Mouse (Mus musculus) frontal cortex, adult 2 months (tissue): Measurements from ENCODE around the gene Pde4d. TPM values are rescaled to one million over a fixed set of nuclear protein-coding genes. Genes with fewer than 3 reads are reported as not detected.

Experiments used
- DNase-seq, 2 experiments: peaks; one replicate each; pipeline ENCODE4 v3.0.0; 2022; ENCODE audit warnings: low spot score in 1 of 2; ENCODE audit errors: extremely low spot score in 1 of 2
- polyA plus RNA-seq: library from polyadenylated mRNA; depleted of rRNA; stranded (reverse); fragments of >200 nt; gene quantifications from 2 replicates; pipeline ENCODE4 v1.2.3, GENCODE M21; 2012

Gene Pde4d
- polyA plus RNA-seq, 1 experiment: 40.3 TPM

DNA sequence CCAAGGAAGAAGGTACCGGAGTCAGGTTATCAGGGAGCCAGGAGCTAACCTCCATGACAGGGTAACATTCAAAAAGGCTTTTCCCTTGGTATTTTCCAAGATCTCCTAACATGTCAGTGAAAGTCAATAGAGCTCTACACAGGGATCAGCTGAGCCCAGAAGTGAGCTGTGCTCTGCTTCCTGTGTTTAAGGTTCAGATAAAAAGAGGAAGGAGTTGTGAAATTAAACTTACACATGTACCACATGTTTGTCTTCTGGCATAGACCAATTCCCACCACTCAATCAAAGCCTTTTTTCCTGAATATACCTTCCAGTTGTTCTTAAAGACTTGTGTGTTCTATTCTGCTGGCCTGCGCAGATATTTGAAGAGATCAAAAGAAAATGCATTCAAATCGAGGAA lies 37.3 kb downstream of the Pde4d start:
- DNase-seq: no peak

DNA sequence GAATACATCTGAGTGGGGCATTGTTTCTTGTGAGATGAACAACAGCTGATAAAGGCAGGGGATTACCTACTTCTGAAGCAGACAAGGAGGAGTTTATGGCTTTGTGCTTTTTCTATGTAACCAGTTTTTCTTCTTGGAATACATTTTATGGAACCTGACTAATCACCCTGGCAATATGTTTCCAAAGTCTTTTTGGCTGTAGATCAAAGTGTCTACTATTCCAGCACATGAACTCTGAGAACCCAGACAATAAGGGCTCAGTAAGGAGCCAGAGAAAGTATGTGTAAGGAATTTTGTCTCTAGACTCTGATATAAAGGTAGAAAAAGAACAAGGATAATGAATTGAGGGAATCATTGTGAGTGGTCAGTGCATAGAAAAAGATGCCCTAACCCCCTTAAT lies 40.1 kb downstream of the Pde4d start:
- DNase-seq: no peak

GRCm38 (mm10) chr13:108490872-108491271 lies 41.1 kb downstream of the Pde4d start:
- DNase-seq: no peak

GRCm38 (mm10) chr13:108492886-108493285 lies 43.1 kb downstream of the Pde4d start:
- no peak for DNase-seq

GRCm38 (mm10) chr13:108494365-108494764 lies 44.6 kb downstream of the Pde4d start:
- DNase-seq: no peak

DNA sequence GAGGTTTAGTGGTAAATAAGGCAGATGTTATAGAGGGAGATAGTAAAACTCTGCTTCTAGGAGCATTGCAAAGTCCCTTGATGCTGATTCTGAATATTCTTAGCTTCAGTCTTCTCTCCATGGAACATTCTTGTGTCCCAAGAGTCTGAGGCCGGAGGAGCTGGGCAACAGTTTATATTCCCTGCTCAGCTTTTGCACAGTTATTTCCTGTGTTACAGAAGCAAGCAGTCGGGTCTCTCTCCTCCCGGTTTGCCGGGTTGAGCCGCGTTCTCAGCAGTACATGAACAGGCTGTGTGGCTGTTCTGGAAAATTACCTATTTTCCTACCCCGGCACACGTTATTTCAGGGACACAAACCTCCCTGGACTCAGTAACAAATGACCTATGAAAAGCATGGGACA lies 48.0 kb downstream of the Pde4d start:
- DNase-seq: no peak

DNA sequence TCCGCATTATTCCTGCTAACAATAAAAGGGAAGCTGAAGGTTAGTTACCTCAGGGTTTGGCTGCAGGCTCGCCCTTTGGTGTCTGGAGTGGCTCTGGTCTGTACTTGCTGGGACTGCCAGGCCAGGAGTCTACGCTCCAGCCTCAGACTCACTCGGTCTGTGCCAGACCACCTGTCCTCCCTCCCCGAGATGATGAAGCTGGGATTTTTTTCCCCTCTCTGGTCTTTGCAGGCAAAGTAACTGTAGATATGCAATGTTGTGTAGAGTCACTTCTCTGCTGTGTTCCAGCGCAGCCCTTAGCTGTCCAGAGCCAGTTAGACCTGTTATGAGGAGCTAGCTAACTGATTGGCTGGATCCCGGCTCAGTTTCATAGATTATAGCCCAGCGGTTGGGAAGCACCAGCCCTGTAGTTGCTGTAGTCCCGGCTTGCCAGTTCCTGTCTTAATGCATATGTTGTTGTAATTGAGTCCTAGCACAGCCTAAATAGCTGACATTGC lies 48.5 kb downstream of the Pde4d start:
- DNase-seq: no peak

- DNase-seq: no peak
Measured at GRCm38 (mm10) chr13:108498773-108499313, 49.1 kb downstream of the Pde4d start.

- DNase-seq: no peak
Measured at GRCm38 (mm10) chr13:108501386-108501785, 51.6 kb downstream of the Pde4d start.

DNA sequence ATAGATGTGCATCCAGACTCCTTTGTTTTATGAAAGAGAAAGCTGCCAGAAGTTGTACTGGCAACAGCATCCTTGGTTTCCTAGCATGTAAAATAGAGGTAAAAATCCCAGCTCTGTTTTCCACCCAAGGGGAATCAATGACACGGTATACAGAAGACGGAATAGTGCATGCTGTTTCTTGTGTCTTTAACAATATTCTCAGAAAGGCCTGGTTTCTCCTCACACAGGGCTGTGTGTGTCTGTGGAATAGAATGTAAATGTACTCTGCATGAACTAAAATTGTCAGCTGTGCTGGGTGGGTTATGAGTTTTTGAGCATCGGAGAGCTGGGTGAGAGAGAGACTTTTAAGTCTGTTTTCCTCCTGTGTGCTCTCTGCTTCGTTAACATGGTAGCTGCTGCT lies 74.8 kb downstream of the Pde4d start:
- DNase-seq: peak in 1 of 2 experiments; percentile 31

DNA sequence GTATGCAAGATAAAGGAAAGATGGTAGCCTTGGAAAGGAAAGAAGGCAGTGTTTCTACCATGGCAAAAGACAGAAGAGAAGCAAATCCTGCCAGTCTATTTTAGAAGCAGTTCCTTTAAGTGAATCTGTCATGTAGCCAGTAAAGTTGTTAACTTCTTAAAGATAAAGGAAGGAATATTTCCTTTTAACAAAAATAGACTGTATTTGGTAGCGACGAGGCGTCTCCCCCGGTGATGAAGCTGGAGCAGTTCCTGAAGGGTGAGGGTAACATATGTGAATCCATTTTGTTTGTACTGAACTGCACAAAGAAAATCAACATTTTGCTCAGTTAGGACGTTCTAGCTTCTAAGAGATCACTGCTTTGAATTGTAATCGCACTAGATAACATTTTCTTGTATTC lies 75.2 kb downstream of the Pde4d start:
- DNase-seq: peak in 1 of 2 experiments; percentile 42

- no peak for DNase-seq
Measured at GRCm38 (mm10) chr13:108526258-108527007, 76.7 kb downstream of the Pde4d start.

DNA sequence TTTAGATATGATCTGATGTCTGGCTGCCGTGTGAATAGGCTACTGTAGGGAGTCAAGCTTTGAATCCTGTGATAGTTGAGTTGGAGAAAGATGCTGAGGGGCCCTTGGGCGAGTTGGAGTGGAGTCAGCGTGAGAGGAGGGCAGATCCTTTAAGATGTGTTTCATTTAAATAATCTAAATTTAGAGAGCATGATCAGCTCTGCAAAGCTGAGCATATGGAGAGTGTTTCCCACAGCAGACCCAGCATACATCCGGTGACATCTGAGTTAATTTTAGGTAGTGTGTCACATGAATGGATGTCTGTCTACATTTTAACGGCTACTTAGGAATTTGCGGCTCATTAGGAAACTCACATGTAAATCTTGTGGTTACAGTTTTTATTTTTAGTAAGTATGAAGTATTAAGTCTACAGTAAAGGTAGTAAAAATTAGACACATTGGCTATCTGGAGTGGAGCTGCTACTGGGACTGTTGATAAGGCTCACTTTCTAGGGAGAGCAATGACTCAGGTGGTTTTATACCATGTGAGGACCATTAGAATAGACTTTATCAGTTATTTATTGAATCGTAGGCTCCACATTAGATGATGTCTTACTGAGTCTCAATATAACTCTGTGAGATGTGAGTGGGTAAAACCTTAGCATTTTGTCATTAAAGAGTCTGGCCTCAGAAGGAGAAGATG lies 77.5 kb downstream of the Pde4d start:
- peak in 1 of 2 experiments; percentile 26 for DNase-seq

GRCm38 (mm10) chr13:108528343-108528742 lies 78.6 kb downstream of the Pde4d start:
- DNase-seq: no peak

GRCm38 (mm10) chr13:108532875-108533274 lies 83.1 kb downstream of the Pde4d start:
- DNase-seq: no peak

DNA sequence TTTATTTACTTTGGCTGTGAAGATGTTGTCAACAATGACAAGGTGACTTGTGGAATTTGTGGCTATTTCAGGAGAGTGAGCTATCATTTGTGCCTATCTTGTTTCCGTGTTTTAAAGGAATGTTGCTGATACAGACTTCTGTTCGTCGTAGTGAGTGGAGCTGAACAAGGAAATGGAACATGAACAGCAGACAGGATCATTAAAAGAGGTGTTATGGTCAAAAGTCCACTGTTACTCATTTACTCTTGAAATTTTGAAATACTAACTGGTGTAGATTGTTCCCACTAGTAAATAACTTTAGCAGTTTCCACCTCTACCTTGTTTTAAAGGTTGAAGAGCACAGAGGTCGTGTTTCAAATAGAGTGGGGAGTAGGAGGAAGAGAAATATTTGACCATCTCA lies 86.7 kb downstream of the Pde4d start:
- no peak for DNase-seq

GRCm38 (mm10) chr13:108536951-108537350 lies 87.2 kb downstream of the Pde4d start:
- DNase-seq: no peak

- DNase-seq: no peak
Measured at GRCm38 (mm10) chr13:108538760-108539369, 89.1 kb downstream of the Pde4d start.

- DNase-seq: no peak
Measured at GRCm38 (mm10) chr13:108541488-108541887, 91.7 kb downstream of the Pde4d start.

DNA sequence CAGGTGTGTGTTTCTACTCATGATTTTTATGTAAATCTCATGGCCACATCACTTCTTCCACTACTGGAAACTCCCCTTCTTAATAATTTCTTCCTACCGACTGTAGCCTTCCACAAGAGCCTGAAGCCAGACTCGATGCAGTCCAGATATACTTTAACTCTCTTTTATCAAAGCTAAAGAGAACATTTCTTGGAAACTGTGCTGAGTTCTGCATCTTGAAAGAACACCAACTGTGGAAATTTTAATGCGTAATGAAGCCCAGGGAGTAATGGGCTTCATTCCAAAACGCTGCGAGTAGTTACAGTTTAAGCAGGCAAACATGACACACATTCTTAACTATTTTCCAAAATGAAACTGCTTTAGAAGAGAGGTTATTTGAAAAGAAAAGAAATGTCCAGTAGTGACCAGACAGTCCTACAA lies 92.6 kb downstream of the Pde4d start:
- DNase-seq: peak in 1 of 2 experiments; percentile 53

DNA sequence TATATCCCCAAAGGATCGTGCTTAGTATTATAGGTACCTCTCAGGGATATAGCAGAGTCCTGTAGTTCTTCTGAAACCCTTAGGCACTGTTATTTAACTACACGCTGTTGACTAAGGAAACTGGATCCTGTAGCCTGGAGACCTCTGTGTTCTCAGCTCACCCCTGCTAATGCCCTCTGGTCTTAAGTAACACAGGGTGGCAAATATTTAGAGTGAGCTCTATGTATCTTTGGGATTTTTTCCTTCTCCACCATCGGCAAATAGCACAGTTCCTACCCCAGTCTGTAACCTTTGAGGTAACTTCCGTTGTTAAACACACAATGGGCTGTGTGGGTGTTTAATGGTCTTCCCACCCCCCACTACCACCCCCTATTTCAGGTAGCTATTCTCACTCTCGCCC lies 102.5 kb downstream of the Pde4d start:
- DNase-seq: no peak
